Mouse (Mus musculus) spleen, adult 2 months (tissue): ENCODE measurements around the gene Cyp4f39. TPM values are rescaled to one million over a fixed set of nuclear protein-coding genes. Genes with fewer than 3 reads are reported as not detected.
"Not testable (repeated sequence)": the region's sequence is repeated elsewhere in the genome, so short reads cannot be mapped to it uniquely, and the experiment has no call there.

Source experiments
- DNase-seq, 2 experiments: peaks; one replicate each; pipeline versions ENCODE4 v3.0.0 to v3.0.0-alpha.2; 2012 to 2021; ENCODE audit warnings: low spot score in 2 of 2, low read depth in 1 of 2
- H3K27ac ChIP-seq: fragments of 200-500 bp; 2 replicates; pipeline ENCODE4 v1.5.1; 2012; ENCODE audit warnings: low read length, inconsistent platforms; ENCODE audit not compliant: insufficient read depth
- H3K27me3 ChIP-seq: fragments of 200-500 bp; 2 replicates; pipeline ENCODE4 v1.6.1; 2012; ENCODE audit warnings: mild to moderate bottlenecking, moderate library complexity, low read length, inconsistent platforms; ENCODE audit not compliant: control insufficient read depth, insufficient read depth
- H3K36me3 ChIP-seq: fragments of 200-500 bp; 2 replicates; pipeline ENCODE4 v1.6.1; 2012; ENCODE audit warnings: mild to moderate bottlenecking, low read length, inconsistent platforms; ENCODE audit not compliant: control insufficient read depth, insufficient read depth
- H3K4me1 ChIP-seq: fragments of 200-500 bp; 2 replicates; pipeline ENCODE4 v1.6.1; 2011; ENCODE audit warnings: inconsistent platforms; ENCODE audit not compliant: control insufficient read depth, insufficient read depth, insufficient read length
- H3K4me3 ChIP-seq: fragments of 200-500 bp; 2 replicates; pipeline ENCODE4 v1.5.1; 2011; ENCODE audit warnings: mild to moderate bottlenecking, inconsistent platforms; ENCODE audit not compliant: insufficient read depth, insufficient read length; ENCODE audit errors: extremely low read depth
- CTCF ChIP-seq: fragments of 200-500 bp; IDR thresholded peaks from 2 replicates; pipeline ENCODE4 v1.5.1; 2011; ENCODE audit warnings: mild to moderate bottlenecking, inconsistent platforms; ENCODE audit not compliant: insufficient read depth, insufficient read length, insufficient replicate concordance; ENCODE audit errors: extremely low read depth
- POLR2A ChIP-seq: fragments of 200-500 bp; IDR thresholded peaks from 2 replicates; pipeline ENCODE4 v1.6.1; 2011; ENCODE audit warnings: low read depth, low read length, inconsistent platforms
- WGBS: fragments of 180-500 bp; shearing (Covaris S2); methylation state at CpG from one replicate; pipeline ENCODE4 v1.1.7; 2018; 5-methylcytosine and 5-hydroxymethylcytosine counted together
- polyA plus RNA-seq: library from polyadenylated mRNA; depleted of rRNA; stranded (reverse); fragments of >200 nt; gene quantifications from 2 replicates; pipeline ENCODE4 v1.2.3, GENCODE M21; 2012; rRNA removed

Cyp4f39 gene
- polyA plus RNA-seq, 1 experiment, result 0.39 TPM

GRCm38 (mm10) chr17:32527748-32528147 lies 75.2 kb downstream of the Cyp4f39 start:
- TF ChIP-seq CTCF (no peak), POLR2A (no peak)
- Histone ChIP-seq H3K27ac (no peak overlapping the region), H3K36me3 (no peaks in the 10 kb centered on the region), H3K27me3 (no peaks in the 10 kb centered on the region), H3K4me1 (peaks cover 12% of the 10 kb centered on the region), H3K4me3 (no peak overlapping the region)
- 85% methylated on average over 11 of the region's 11 CpGs for WGBS
- no peak for DNase-seq

GRCm38 (mm10) chr17:32528408-32529337 lies 76.2 kb downstream of the Cyp4f39 start:
- H3K27me3 ChIP-seq, result no peaks in the 10 kb centered on the region
- H3K27ac ChIP-seq, result peak overlapping the region; percentile 42; the same call in 1 of the 2 replicates
- H3K4me3 ChIP-seq, result peak overlapping the region; percentile 54
- WGBS, result 14% methylated on average over 26 of the region's 26 CpGs
- peak; percentile 90 for TF ChIP-seq CTCF
- TF ChIP-seq POLR2A, result peak; percentile 62
- no peaks in the 10 kb centered on the region for H3K36me3 ChIP-seq
- peak; percentile 74 to 83 for DNase-seq
- H3K4me1 ChIP-seq, result peaks cover 6% of the 10 kb centered on the region

- not testable (repeated sequence) for H3K36me3 ChIP-seq, H3K4me3 ChIP-seq, H3K27ac ChIP-seq, DNase-seq, H3K27me3 ChIP-seq
- H3K4me1 ChIP-seq, result peaks cover 19% of the 10 kb centered on the region
- WGBS, result 63% methylated on average over 4 of the region's 4 CpGs
Measured at GRCm38 (mm10) chr17:32532356-32532755, 79.8 kb downstream of the Cyp4f39 start.

GRCm38 (mm10) chr17:32534068-32534467 lies 81.5 kb downstream of the Cyp4f39 start:
- Histone ChIP-seq H3K27ac (no peak overlapping the region), H3K27me3 (no peaks in the 10 kb centered on the region), H3K4me3 (no peak overlapping the region), H3K36me3 (no peaks in the 10 kb centered on the region), H3K4me1 (peaks cover 15% of the 10 kb centered on the region; the same call in 1 of the 2 replicates)
- DNase-seq, result no peak
- TF ChIP-seq POLR2A (no peak), CTCF (no peak)
- WGBS, result 31% methylated on average over 6 of the region's 6 CpGs

GRCm38 (mm10) chr17:32536051-32536866 lies 83.7 kb downstream of the Cyp4f39 start, which contains the start of gene Cyp4f16:
Cyp4f16 (plus strand) TSS chr17:32536558.
- WGBS, result 8% methylated on average over 5 of the region's 5 CpGs
- peak in 1 of 2 experiments; percentile 72 for DNase-seq
- Histone ChIP-seq H3K4me1 (peaks cover 15% of the 10 kb centered on the region; the same call in 1 of the 2 replicates), H3K4me3 (peak within 1 kb of the TSS; percentile 52; the same call in 1 of the 2 replicates)
- not testable (repeated sequence) for H3K36me3 ChIP-seq, H3K27me3 ChIP-seq, H3K27ac ChIP-seq

GRCm38 (mm10) chr17:32536867-32537250 lies 84.3 kb downstream of the Cyp4f39 start:
- DNase-seq, result no peak
- Histone ChIP-seq H3K36me3 (no peaks in the 10 kb centered on the region), H3K27ac (no peak overlapping the region), H3K4me3 (peak overlapping the region; percentile 52; the same call in 1 of the 2 replicates), H3K4me1 (peaks cover 15% of the 10 kb centered on the region; the same call in 1 of the 2 replicates), H3K27me3 (no peaks in the 10 kb centered on the region)
- no peak for TF ChIP-seq POLR2A
- no peak for TF ChIP-seq CTCF
- WGBS, result 65% methylated on average over 5 of the region's 5 CpGs

Other genes with a start within 250 kb of the Cyp4f39 start
- gene Brd4, start 168.0 kb upstream of the Cyp4f39 start, polyA plus RNA-seq, result 63.3 and 63.8 TPM in 2 replicates
- gene Akap8, start 131.5 kb upstream of the Cyp4f39 start, polyA plus RNA-seq, result 105 and 115 TPM in 2 replicates
- gene Akap8l, start 102.1 kb upstream of the Cyp4f39 start, polyA plus RNA-seq, result 136 and 169 TPM in 2 replicates
- 22.4 and 29.4 TPM in 2 replicates for gene Wiz, start 63.3 kb upstream of the Cyp4f39 start, polyA plus RNA-seq
- gene Rasal3, start 49.1 kb upstream of the Cyp4f39 start, polyA plus RNA-seq, result 157 and 183 TPM in 2 replicates
- 43.0 and 52.7 TPM in 2 replicates for gene Pglyrp2, start 28.6 kb upstream of the Cyp4f39 start, polyA plus RNA-seq
- gene Cyp4f17, start 53.3 kb downstream of the Cyp4f39 start, polyA plus RNA-seq, result 1.9 and 2.4 TPM in 2 replicates
- 39.7 and 42.2 TPM in 2 replicates for gene Cyp4f16, start 83.8 kb downstream of the Cyp4f39 start, polyA plus RNA-seq
- 0.54 and 1.3 TPM in 2 replicates for gene Cyp4f37, start 168.6 kb downstream of the Cyp4f39 start, polyA plus RNA-seq
- 0.09 TPM in 1 of 2 replicates, not detected in the other for gene Cyp4f40, start 206.2 kb downstream of the Cyp4f39 start, polyA plus RNA-seq
- gene Cyp4f15, start 232.9 kb downstream of the Cyp4f39 start, polyA plus RNA-seq, result 0.04 TPM in 1 of 2 replicates, not detected in the other